Mouse (Mus musculus): ENCODE measurements around the gene Slc26a9. TPM values are rescaled to one million over a fixed set of nuclear protein-coding genes. Genes with fewer than 3 reads are reported as not detected.

The Slc26a9 gene
- total RNA-seq, 1 experiment, result 0.36 TPM

DNA sequence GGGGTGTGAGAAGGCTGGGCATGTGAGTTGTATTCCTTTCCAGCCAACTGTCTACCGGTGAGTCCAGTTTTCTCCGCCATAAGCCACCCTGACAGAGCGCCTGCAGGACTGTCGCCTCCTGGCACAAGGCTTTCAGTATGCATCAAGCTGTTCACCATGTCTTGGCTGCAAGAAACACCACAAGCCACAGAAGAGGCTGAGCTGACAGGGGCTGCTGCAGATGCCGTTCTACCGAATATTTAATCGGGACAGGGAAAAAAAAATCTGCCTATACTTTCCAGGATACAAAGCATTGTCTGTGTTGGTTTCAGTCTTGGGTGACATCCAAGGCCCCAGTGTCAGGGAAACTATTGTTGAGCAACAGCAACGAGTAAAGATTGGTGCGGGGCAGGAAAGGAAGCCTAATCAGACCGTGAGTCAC lies 8.1 kb downstream of the Slc26a9 start:
- TF ChIP-seq HCFC1 (IDR thresholded peaks at IDR 0.05; ENCODE audit: borderline replicate concordance, insufficient read depth, low read length), result no peak
- TF ChIP-seq CHD2 (IDR thresholded peaks at IDR 0.05; ENCODE audit: low read depth, low read length), result no peak
- no peak for TF ChIP-seq ZC3H11A (IDR thresholded peaks at IDR 0.05; ENCODE audit: borderline replicate concordance, low read depth, low read length)
- TF ChIP-seq ZNF384 (IDR thresholded peaks at IDR 0.05; ENCODE audit: low read depth, low read length), result no peak
- no peak for TF ChIP-seq MAFK (IDR thresholded peaks at IDR 0.05; ENCODE audit: insufficient read depth, low read depth, low read length)
- no peak overlapping the region for H3K9ac ChIP-seq (ENCODE audit: insufficient read depth, low read depth, low read length, poor library complexity, severe bottlenecking)
- DNase-seq (ENCODE audit: low read depth, low spot score), result no peak
- in situ Hi-C loops (cut with MboI; ENCODE audit: low sequenced_read_pairs in 2 of 2, unreplicated experiment in 2 of 2), result no loop called here
- no peak overlapping the region for H3K4me3 ChIP-seq (ENCODE audit: insufficient read depth in 1 of 2, low read depth in 1 of 2, low read length in 2 of 2, poor library complexity in 1 of 2, severe bottlenecking in 1 of 2)
- H3K4me1 ChIP-seq (ENCODE audit: control insufficient read depth in 2 of 2, insufficient read depth in 2 of 2, low read length in 2 of 2, poor library complexity in 1 of 2), result peaks cover 0 to 11% of the 10 kb centered on the region in 2 experiments; a peak in 2 of 4 replicates
- no peaks in the 10 kb centered on the region for H3K9me3 ChIP-seq (ENCODE audit: control insufficient read depth, insufficient read depth, low read depth, low read length)
- no peaks in the 10 kb centered on the region for H3K36me3 ChIP-seq (ENCODE audit: control insufficient read depth, insufficient read depth, low read length, poor library complexity, severe bottlenecking)
- H3K27ac ChIP-seq (ENCODE audit: insufficient read depth, low read depth, low read length, poor library complexity, severe bottlenecking), result no peak overlapping the region

DNA sequence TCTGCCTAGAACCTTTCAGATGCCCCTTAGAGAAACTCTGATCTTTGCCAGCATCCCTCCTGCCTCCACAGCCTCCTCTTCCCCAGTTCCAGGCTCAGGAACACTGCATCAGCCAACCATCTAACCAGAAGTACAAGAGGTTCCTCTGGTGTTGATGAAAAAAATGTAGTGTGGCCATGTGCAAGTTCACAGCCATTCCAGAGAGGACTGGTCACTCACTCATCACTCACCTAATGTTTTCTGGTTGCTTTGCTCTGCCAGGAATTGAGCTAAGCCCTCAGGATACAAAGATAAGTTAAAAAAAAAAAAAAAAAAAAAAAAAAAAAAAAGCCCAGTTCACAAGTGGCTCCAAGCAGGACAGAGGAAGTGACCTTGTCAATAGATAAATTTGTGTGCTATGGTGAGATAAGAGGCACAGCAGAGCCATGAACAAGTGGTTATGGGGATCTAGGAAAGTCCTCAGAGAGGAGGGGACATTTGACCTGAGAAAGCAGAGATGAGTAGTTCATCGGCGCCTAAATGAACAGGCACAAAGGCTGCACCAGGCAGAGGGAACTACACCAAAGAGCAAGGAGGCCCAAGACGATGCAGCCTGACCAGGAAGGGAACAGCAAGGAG lies 10.5 kb downstream of the Slc26a9 start:
- no peak for DNase-seq (ENCODE audit: low read depth, low spot score)
- Histone ChIP-seq H3K4me3 (ENCODE audit: insufficient read depth in 1 of 2, low read depth in 1 of 2, low read length in 2 of 2, poor library complexity in 1 of 2, severe bottlenecking in 1 of 2) (no peak overlapping the region), H3K9me3 (ENCODE audit: control insufficient read depth, insufficient read depth, low read depth, low read length) (no peaks in the 10 kb centered on the region), H3K27ac (ENCODE audit: insufficient read depth, low read depth, low read length, poor library complexity, severe bottlenecking) (no peak overlapping the region), H3K36me3 (ENCODE audit: control insufficient read depth, insufficient read depth, low read length, poor library complexity, severe bottlenecking) (no peaks in the 10 kb centered on the region), H3K4me1 (ENCODE audit: control insufficient read depth in 2 of 2, insufficient read depth in 2 of 2, low read length in 2 of 2, poor library complexity in 1 of 2) (no peaks in the 10 kb centered on the region), H3K9ac (ENCODE audit: insufficient read depth, low read depth, low read length, poor library complexity, severe bottlenecking) (no peak overlapping the region)
- in situ Hi-C loops (cut with MboI; ENCODE audit: low sequenced_read_pairs in 2 of 2, unreplicated experiment in 2 of 2), result no loop called here
- no peak for TF ChIP-seq MAFK (IDR thresholded peaks at IDR 0.05; ENCODE audit: insufficient read depth, low read depth, low read length)
- no peak for TF ChIP-seq HCFC1 (IDR thresholded peaks at IDR 0.05; ENCODE audit: borderline replicate concordance, insufficient read depth, low read length)
- no peak for TF ChIP-seq ZNF384 (IDR thresholded peaks at IDR 0.05; ENCODE audit: low read depth, low read length)
- no peak for TF ChIP-seq ZC3H11A (IDR thresholded peaks at IDR 0.05; ENCODE audit: borderline replicate concordance, low read depth, low read length)
- TF ChIP-seq CHD2 (IDR thresholded peaks at IDR 0.05; ENCODE audit: low read depth, low read length), result no peak

DNA sequence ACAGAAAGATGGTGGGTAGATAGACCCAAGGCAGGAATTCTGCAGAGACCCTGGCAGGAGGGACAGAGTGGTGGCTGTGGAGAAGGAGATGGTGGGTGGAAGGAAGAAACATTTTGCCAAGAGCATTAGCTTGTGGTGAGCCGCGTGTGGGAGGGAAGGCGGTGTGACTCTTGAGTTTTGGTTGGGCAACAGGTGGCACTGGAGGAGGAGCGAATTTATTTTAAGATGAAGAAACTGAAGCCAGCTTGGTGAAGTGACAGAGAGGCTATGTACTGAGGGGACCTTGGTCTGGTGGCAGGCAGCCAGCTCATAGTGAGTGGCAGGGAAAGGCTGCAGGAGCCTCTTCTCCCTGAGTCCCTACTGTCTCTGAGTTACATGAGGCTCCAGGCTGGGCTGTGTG lies 11.1 kb downstream of the Slc26a9 start:
- no peak for DNase-seq (ENCODE audit: low read depth, low spot score)
- Histone ChIP-seq H3K36me3 (ENCODE audit: control insufficient read depth, insufficient read depth, low read length, poor library complexity, severe bottlenecking) (no peaks in the 10 kb centered on the region), H3K9me3 (ENCODE audit: control insufficient read depth, insufficient read depth, low read depth, low read length) (no peaks in the 10 kb centered on the region), H3K27ac (ENCODE audit: insufficient read depth, low read depth, low read length, poor library complexity, severe bottlenecking) (no peak overlapping the region), H3K9ac (ENCODE audit: insufficient read depth, low read depth, low read length, poor library complexity, severe bottlenecking) (no peak overlapping the region), H3K4me3 (ENCODE audit: insufficient read depth in 1 of 2, low read depth in 1 of 2, low read length in 2 of 2, poor library complexity in 1 of 2, severe bottlenecking in 1 of 2) (no peak overlapping the region), H3K4me1 (ENCODE audit: control insufficient read depth in 2 of 2, insufficient read depth in 2 of 2, low read length in 2 of 2, poor library complexity in 1 of 2) (no peaks in the 10 kb centered on the region)
- TF ChIP-seq CHD2 (IDR thresholded peaks at IDR 0.05; ENCODE audit: low read depth, low read length) (no peak), ZC3H11A (IDR thresholded peaks at IDR 0.05; ENCODE audit: borderline replicate concordance, low read depth, low read length) (no peak), MAFK (IDR thresholded peaks at IDR 0.05; ENCODE audit: insufficient read depth, low read depth, low read length) (no peak), ZNF384 (IDR thresholded peaks at IDR 0.05; ENCODE audit: low read depth, low read length) (no peak), HCFC1 (IDR thresholded peaks at IDR 0.05; ENCODE audit: borderline replicate concordance, insufficient read depth, low read length) (no peak)
- in situ Hi-C loops (cut with MboI; ENCODE audit: low sequenced_read_pairs in 2 of 2, unreplicated experiment in 2 of 2), result no loop called here

- DNase-seq (ENCODE audit: low read depth, low spot score), result no peak
- Histone ChIP-seq H3K9me3 (ENCODE audit: control insufficient read depth, insufficient read depth, low read depth, low read length) (no peaks in the 10 kb centered on the region), H3K4me1 (ENCODE audit: control insufficient read depth in 2 of 2, insufficient read depth in 2 of 2, low read length in 2 of 2, poor library complexity in 1 of 2) (no peaks in the 10 kb centered on the region), H3K36me3 (ENCODE audit: control insufficient read depth, insufficient read depth, low read length, poor library complexity, severe bottlenecking) (no peaks in the 10 kb centered on the region), H3K9ac (ENCODE audit: insufficient read depth, low read depth, low read length, poor library complexity, severe bottlenecking) (no peak overlapping the region), H3K4me3 (ENCODE audit: insufficient read depth in 1 of 2, low read depth in 1 of 2, low read length in 2 of 2, poor library complexity in 1 of 2, severe bottlenecking in 1 of 2) (no peak overlapping the region), H3K27ac (ENCODE audit: insufficient read depth, low read depth, low read length, poor library complexity, severe bottlenecking) (no peak overlapping the region)
- in situ Hi-C loops (cut with MboI; ENCODE audit: low sequenced_read_pairs in 2 of 2, unreplicated experiment in 2 of 2), result no loop called here
- TF ChIP-seq MAFK (IDR thresholded peaks at IDR 0.05; ENCODE audit: insufficient read depth, low read depth, low read length) (no peak), HCFC1 (IDR thresholded peaks at IDR 0.05; ENCODE audit: borderline replicate concordance, insufficient read depth, low read length) (no peak), ZC3H11A (IDR thresholded peaks at IDR 0.05; ENCODE audit: borderline replicate concordance, low read depth, low read length) (no peak), CHD2 (IDR thresholded peaks at IDR 0.05; ENCODE audit: low read depth, low read length) (no peak), ZNF384 (IDR thresholded peaks at IDR 0.05; ENCODE audit: low read depth, low read length) (no peak)
These were observed 13.4 kb downstream of the Slc26a9 start for GRCm38 (mm10) chr1:131757211-131757610.

Measured in ES-E14 (cell line).